Mouse (Mus musculus): Measurements from ENCODE around the gene Gtf2f2. TPM values are rescaled to one million over a fixed set of nuclear protein-coding genes. Genes with fewer than 3 reads are reported as not detected.
A peak's percentile ranks its signal among the peaks of the same experiment; 100 is the strongest.

Gtf2f2 gene
- polyA plus RNA-seq, 1 experiment from 2014 or later, result 55.7 TPM

DNA sequence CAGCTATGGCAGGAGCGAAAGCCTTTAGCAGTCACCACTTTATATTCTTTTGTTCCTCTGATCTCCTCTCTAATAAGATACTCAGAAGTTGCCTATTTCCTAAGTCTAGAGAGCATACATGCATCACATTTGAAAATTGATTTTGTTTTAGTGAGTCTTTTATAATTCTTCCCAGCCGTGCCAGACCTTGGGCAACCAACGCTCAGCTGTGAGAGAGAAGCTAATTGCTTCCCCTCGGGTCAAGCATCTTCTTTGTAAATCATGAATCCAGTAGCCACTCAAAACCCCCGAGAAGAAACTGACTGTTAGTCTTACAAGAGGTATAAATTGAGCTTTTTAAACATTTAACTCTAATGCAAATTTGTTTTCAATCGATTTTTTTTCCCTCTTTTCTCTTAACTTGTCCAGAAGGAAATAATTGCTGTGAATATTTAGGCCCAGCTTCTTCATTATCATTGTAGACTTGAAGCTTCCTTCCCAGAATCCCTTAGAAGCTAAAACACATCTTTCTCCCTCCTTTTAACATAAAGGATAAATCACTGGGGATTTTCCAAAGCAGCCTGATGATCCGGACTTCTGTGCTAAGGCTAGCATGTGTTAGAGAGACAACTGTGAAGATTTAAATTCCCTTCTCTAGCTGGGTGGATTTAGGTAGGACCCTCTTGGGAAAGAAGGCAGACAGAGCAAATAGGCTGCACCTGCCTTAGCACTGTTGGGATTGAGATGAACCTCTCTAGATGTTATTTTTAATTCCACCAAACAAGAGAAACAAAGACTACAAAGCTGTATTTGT, 10.5 kb upstream of the Gtf2f2 start:
- Histone ChIP-seq H3K4me1 (0 out of 2 replicates have a peak, but pooled peaks cover 10% of the 10 kb centered on the region), H3K27ac (replicated peaks) (no peak overlapping the region), H3K27me3 (replicated peaks; ENCODE audit: low read depth, poor library complexity, severe bottlenecking) (no peaks in the 10 kb centered on the region), H3K36me3 (replicated peaks) (no peaks in the 10 kb centered on the region), H3K9me3 (no peaks in the 10 kb centered on the region), H3K4me3 (no peak overlapping the region)
- 61% methylated on average over 7 of the region's 7 CpGs for WGBS
- DNase-seq (ENCODE audit: low spot score), result no peak

DNA sequence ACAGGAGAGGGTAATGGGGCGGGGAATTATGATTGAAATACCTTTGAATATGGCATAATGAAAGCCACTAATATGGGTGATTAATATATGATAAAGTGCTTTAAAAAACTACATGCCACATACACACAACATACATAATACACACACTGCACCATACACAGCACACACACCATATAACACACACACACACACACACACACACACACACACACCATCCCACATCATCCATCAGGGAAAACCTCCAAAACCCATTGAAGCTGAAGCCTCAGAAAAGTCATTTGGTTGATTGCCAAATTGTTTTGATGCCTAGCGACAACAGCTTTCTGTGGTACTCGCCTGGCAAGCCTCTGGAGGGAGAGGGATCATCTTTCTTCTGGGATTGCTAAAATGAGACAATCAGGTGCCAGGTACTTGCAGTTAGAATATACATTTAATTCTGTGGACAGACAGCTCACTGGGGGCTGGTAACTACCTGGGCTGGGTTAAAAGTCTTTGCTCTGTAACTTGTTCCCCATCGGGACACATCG, 9.7 kb upstream of the Gtf2f2 start:
- H3K27me3 ChIP-seq (replicated peaks; ENCODE audit: low read depth, poor library complexity, severe bottlenecking), result no peaks in the 10 kb centered on the region
- no peak overlapping the region for H3K4me3 ChIP-seq
- H3K36me3 ChIP-seq (replicated peaks), result no peaks in the 10 kb centered on the region
- WGBS, result 86% methylated on average over 5 of the region's 5 CpGs
- H3K4me1 ChIP-seq, result 0 out of 2 replicates have a peak, but pooled peaks cover 10% of the 10 kb centered on the region
- H3K9me3 ChIP-seq, result no peaks in the 10 kb centered on the region
- no peak for DNase-seq (ENCODE audit: low spot score)
- no peak overlapping the region for H3K27ac ChIP-seq (replicated peaks)

DNA sequence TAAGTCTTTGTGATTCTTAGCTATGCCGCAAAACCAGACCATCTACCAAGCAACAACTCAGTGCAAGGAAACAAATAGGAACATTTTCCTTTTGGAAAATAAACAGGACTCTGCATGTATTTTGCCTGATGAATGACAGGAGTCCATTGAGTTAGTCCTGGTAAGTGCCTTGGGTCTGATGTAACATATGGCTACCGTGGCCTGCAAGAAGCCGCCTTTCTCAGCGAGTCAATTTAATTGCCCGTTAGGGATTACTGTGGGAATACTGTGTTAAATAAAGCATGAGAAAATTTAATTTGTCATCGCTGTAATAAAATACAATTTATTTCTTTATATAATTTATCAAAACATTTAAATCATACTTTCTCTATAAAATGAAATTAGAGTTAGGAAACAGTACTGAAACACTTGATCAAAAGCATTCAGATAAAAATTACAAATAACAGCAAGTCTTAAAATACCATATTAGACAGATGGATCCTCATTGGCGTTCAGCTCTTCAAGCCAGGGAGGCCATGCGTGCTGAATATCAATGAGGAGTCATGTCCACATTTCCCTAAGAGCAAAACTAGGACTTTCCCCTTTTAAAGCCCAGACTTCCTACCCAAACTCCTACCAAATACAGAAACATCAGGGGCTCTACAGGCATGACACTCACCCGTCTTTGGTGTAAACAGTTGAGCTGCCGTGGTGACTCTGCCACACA, 7.3 kb upstream of the Gtf2f2 start:
- Histone ChIP-seq H3K27me3 (replicated peaks; ENCODE audit: low read depth, poor library complexity, severe bottlenecking) (no peaks in the 10 kb centered on the region), H3K9me3 (no peaks in the 10 kb centered on the region), H3K36me3 (replicated peaks) (no peaks in the 10 kb centered on the region), H3K4me1 (0 out of 2 replicates have a peak, but pooled peaks cover 10% of the 10 kb centered on the region), H3K27ac (replicated peaks) (no peak overlapping the region), H3K4me3 (no peak overlapping the region)
- DNase-seq (ENCODE audit: low spot score), result no peak
- 85% methylated on average over 10 of the region's 10 CpGs for WGBS

DNA sequence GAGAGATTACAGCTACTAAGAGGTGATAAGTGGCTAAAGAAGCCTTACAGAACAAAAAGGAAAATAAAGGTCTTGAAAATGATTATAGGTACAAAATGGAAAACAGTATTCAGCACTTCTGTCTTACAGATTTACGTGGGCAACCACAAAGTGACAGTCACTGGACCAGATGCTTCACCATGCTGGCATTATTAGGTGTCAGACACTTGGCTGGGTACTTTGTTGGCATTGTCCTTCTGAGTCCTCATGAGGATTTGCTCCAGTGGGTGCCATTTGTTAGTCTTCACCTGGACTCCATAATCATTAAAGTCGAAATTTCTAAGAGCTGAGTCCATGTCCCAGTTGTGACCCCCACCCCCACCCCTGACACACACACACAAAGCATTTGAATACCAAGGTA, 3.7 kb upstream of the Gtf2f2 start:
- 65% methylated on average over 2 of the region's 2 CpGs for WGBS
- H3K27me3 ChIP-seq (replicated peaks; ENCODE audit: low read depth, poor library complexity, severe bottlenecking), result no peaks in the 10 kb centered on the region
- no peaks in the 10 kb centered on the region for H3K36me3 ChIP-seq (replicated peaks)
- no peak overlapping the region for H3K27ac ChIP-seq (replicated peaks)
- peaks cover 14% of the 10 kb centered on the region for H3K4me1 ChIP-seq
- no peaks in the 10 kb centered on the region for H3K9me3 ChIP-seq
- H3K4me3 ChIP-seq, result no peak overlapping the region
- no peak for DNase-seq (ENCODE audit: low spot score)

- H3K27ac ChIP-seq (replicated peaks), result peak overlapping the region; percentile 61
- DNase-seq (ENCODE audit: low spot score), result no peak
- H3K4me1 ChIP-seq, result peaks cover 23% of the 10 kb centered on the region
- no peaks in the 10 kb centered on the region for H3K27me3 ChIP-seq (replicated peaks; ENCODE audit: low read depth, poor library complexity, severe bottlenecking)
- H3K4me3 ChIP-seq, result peak overlapping the region; percentile 89
- peaks cover 15% of the 10 kb centered on the region for H3K36me3 ChIP-seq (replicated peaks)
- 33% methylated on average over 7 of the region's 7 CpGs for WGBS
- H3K9me3 ChIP-seq, result no peaks in the 10 kb centered on the region
Measured at GRCm38 (mm10) chr14:76011062-76011457, 395 bp upstream of the Gtf2f2 start.

DNA sequence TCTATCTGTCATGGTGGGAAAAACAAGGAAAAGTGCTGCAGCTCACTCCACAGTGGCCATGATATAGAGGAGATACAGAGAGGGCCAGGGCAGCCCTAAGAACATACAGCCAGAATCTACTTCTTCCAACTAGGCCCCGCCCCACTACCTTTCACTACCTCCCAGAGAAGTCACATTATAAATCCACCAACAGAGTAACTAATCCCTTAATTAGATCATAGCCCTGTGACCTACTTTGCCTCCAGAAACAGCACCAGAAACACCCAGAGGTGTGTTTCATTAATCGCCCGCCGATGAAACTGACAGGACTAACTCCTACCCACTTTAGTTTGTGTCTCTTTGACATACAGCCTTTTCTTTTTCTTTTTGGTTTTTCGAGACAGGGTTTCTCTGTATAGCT, 1.5 kb downstream of the Gtf2f2 start:
- H3K27ac ChIP-seq (replicated peaks), result no peak overlapping the region
- H3K27me3 ChIP-seq (replicated peaks; ENCODE audit: low read depth, poor library complexity, severe bottlenecking), result no peaks in the 10 kb centered on the region
- peaks cover 33% of the 10 kb centered on the region for H3K36me3 ChIP-seq (replicated peaks)
- DNase-seq (ENCODE audit: low spot score), result no peak
- H3K4me3 ChIP-seq, result peak overlapping the region; percentile 89
- 83% methylated on average over 5 of the region's 5 CpGs for WGBS
- peaks cover 23% of the 10 kb centered on the region for H3K4me1 ChIP-seq
- H3K9me3 ChIP-seq, result no peaks in the 10 kb centered on the region

DNA sequence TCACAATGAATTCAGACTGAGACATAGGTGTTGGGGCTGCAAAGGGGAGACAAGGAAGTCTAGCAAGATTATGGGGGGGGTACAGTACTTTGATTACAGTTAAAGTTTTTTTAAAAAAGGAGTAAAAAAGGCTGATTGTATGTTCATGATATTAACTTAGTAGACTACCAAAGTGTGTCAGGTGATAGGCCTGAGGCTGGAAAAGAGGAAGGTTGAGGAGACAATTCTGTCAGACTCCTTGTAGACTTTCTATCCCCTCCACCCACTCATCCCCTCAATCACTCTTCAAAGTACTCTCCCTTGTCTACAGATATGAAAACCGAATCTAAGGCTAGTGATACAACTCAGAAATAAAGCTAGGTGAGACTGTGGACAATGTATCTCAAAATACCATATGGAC, 2.5 kb downstream of the Gtf2f2 start:
- Histone ChIP-seq H3K27me3 (replicated peaks; ENCODE audit: low read depth, poor library complexity, severe bottlenecking) (no peaks in the 10 kb centered on the region), H3K36me3 (replicated peaks) (peaks cover 35% of the 10 kb centered on the region), H3K4me3 (no peak overlapping the region), H3K27ac (replicated peaks) (no peak overlapping the region), H3K9me3 (no peaks in the 10 kb centered on the region), H3K4me1 (peaks cover 23% of the 10 kb centered on the region)
- WGBS, result 90% methylated on average over 1 of the region's 1 CpGs
- DNase-seq (ENCODE audit: low spot score), result no peak

DNA sequence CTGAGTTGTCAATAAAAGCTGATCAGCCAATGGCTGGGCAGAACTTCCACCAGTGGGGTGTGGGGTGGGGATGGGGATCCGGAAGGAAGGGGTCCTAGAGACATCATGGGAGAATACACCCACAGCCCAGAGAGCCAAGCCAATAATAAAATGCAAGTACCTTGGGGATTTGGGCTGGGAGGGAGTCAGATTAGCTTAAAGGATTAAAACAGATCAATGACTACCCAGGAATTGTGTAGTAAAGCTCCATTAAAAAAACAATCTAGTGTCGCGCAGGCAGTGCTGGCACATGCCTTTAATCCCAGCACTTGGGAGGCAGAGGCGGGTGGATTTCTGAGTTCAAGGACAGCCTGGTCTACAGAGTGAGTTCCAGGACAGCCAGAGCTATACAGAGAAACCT, 5.7 kb downstream of the Gtf2f2 start:
- 88% methylated on average over 4 of the region's 4 CpGs for WGBS
- no peaks in the 10 kb centered on the region for H3K9me3 ChIP-seq
- no peak overlapping the region for H3K27ac ChIP-seq (replicated peaks)
- no peak for DNase-seq (ENCODE audit: low spot score)
- peaks cover 16% of the 10 kb centered on the region for H3K4me1 ChIP-seq
- H3K36me3 ChIP-seq (replicated peaks), result peaks cover 52% of the 10 kb centered on the region
- no peaks in the 10 kb centered on the region for H3K27me3 ChIP-seq (replicated peaks; ENCODE audit: low read depth, poor library complexity, severe bottlenecking)
- no peak overlapping the region for H3K4me3 ChIP-seq

- no peaks in the 10 kb centered on the region for H3K4me1 ChIP-seq
- no peak overlapping the region for H3K27ac ChIP-seq (replicated peaks)
- H3K9me3 ChIP-seq, result no peaks in the 10 kb centered on the region
- H3K27me3 ChIP-seq (replicated peaks; ENCODE audit: low read depth, poor library complexity, severe bottlenecking), result no peaks in the 10 kb centered on the region
- no peak overlapping the region for H3K4me3 ChIP-seq
- DNase-seq (ENCODE audit: low spot score), result no peak
- 81% methylated on average over 4 of the region's 4 CpGs for WGBS
- H3K36me3 ChIP-seq (replicated peaks), result peaks cover 49% of the 10 kb centered on the region
Measured at GRCm38 (mm10) chr14:76001781-76002180, 8.9 kb downstream of the Gtf2f2 start.

DNA sequence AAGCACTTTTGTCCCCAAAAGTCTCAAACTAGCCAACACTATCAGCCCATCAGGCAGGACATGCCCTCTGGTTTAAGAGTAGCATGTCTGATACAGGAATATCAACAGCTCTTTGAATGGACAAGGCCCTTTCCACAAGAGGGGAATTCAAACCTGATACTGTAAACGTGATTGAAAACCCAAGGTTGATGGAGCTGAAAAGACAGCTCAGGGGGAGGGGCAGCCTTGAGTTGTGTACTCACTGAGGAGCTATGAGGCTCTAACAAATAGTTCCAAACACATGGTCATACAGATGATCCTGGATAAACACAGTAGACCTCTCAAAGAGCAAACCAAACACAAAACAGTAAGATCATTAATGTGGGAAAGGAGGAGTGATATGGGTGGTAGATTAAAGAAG, 12.6 kb downstream of the Gtf2f2 start:
- no peak for DNase-seq (ENCODE audit: low spot score)
- WGBS, result 52% methylated on average over 1 of the region's 1 CpGs
- no peaks in the 10 kb centered on the region for H3K9me3 ChIP-seq
- H3K4me3 ChIP-seq, result no peak overlapping the region
- peaks cover 38% of the 10 kb centered on the region for H3K36me3 ChIP-seq (replicated peaks)
- no peaks in the 10 kb centered on the region for H3K4me1 ChIP-seq
- H3K27ac ChIP-seq (replicated peaks), result no peak overlapping the region
- no peaks in the 10 kb centered on the region for H3K27me3 ChIP-seq (replicated peaks; ENCODE audit: low read depth, poor library complexity, severe bottlenecking)

GRCm38 (mm10) chr14:75992371-75992770, 18.3 kb downstream of the Gtf2f2 start:
- no peak overlapping the region for H3K27ac ChIP-seq (replicated peaks)
- peaks cover 24% of the 10 kb centered on the region for H3K36me3 ChIP-seq (replicated peaks)
- no peaks in the 10 kb centered on the region for H3K4me1 ChIP-seq
- no peak for DNase-seq (ENCODE audit: low spot score)
- WGBS, result 94% methylated on average over 4 of the region's 4 CpGs
- no peaks in the 10 kb centered on the region for H3K27me3 ChIP-seq (replicated peaks; ENCODE audit: low read depth, poor library complexity, severe bottlenecking)
- H3K4me3 ChIP-seq, result no peak overlapping the region
- H3K9me3 ChIP-seq, result no peaks in the 10 kb centered on the region

DNA sequence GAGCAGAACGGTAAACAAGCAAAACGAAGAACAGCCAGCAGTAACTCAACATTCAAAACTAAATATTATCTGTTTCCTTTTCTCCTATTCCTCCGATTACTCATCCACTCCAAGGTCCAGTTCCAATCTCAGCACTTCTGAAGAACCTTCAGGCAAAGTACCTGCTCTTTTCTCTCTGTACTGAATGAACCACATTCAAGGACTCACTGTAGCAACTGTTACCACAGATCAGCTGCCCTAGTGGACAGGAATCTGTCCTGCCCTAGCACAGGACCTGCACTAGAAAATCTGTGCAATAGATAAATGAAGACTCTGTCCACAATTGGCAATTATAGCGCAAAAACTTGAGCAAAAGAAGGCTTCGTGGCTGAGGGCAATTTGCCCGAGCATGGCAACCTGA, 19.7 kb downstream of the Gtf2f2 start:
- 93% methylated on average over 6 of the region's 6 CpGs for WGBS
- Histone ChIP-seq H3K36me3 (replicated peaks) (peaks cover 21% of the 10 kb centered on the region), H3K4me1 (no peaks in the 10 kb centered on the region)

DNA sequence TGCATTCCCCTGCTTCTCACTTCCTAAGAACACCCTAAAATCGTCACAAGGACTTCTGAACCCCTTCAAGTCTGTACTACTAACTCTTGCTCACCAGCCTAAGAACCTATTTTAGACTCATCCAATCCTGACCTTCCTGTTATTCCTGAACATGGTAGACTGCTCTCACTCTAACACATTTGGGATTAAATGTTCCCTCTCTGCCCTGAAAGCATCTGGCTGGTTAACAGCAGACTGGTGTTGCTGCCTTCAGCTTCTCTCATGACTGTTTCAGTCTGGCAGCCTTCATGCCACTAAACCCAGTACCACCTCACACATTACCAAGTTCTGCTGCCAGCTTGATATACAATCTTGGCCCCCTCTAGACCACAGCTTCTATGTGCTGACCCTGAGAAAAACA, 21.5 kb downstream of the Gtf2f2 start:
- no peak overlapping the region for H3K27ac ChIP-seq (replicated peaks)
- H3K4me1 ChIP-seq, result peaks cover 7% of the 10 kb centered on the region; the same call in 1 of the 2 replicates
- H3K36me3 ChIP-seq (replicated peaks), result peaks cover 14% of the 10 kb centered on the region
- DNase-seq (ENCODE audit: low spot score), result no peak
- no peak overlapping the region for H3K4me3 ChIP-seq
- WGBS, result 84% methylated on average over 1 of the region's 1 CpGs
- H3K27me3 ChIP-seq (replicated peaks; ENCODE audit: low read depth, poor library complexity, severe bottlenecking), result no peaks in the 10 kb centered on the region
- no peaks in the 10 kb centered on the region for H3K9me3 ChIP-seq

More for the DNA sequence above, 19.7 kb downstream of the Gtf2f2 start:
- H3K4me3 ChIP-seq, result no peak overlapping the region
- H3K27ac ChIP-seq (replicated peaks), result no peak overlapping the region
- H3K9me3 ChIP-seq, result no peaks in the 10 kb centered on the region
- H3K27me3 ChIP-seq (replicated peaks; ENCODE audit: low read depth, poor library complexity, severe bottlenecking), result no peaks in the 10 kb centered on the region
- no peak for DNase-seq (ENCODE audit: low spot score)
